Mouse (Mus musculus) myocyte (in vitro differentiated cells): ENCODE measurements around the gene Esrrg. TPM values are rescaled to one million over a fixed set of nuclear protein-coding genes. Genes with fewer than 3 reads are reported as not detected.

Experiments used
- H3K27me3 ChIP-seq: one replicate; pipeline ENCODE4 v1.6.1; 2011; ENCODE audit not compliant: control insufficient read depth, insufficient read depth, insufficient read length
- H3K36me3 ChIP-seq: one replicate; pipeline ENCODE4 v1.6.1; 2011; ENCODE audit not compliant: control insufficient read depth, insufficient read depth
- H3K4me2 ChIP-seq: one replicate; pipeline ENCODE4 v1.6.1; 2011; ENCODE audit warnings: low read depth, control low read depth
- H3K4me3 ChIP-seq: one replicate; pipeline ENCODE4 v1.5.1; 2011; ENCODE audit warnings: mild to moderate bottlenecking, control low read depth, moderate library complexity
- H3K79me2 ChIP-seq: one replicate; pipeline ENCODE4 v1.6.1; 2011; ENCODE audit not compliant: control insufficient read depth, insufficient read depth
- H3ac ChIP-seq: one replicate; pipeline ENCODE4 v1.6.1; 2011; ENCODE audit not compliant: control insufficient read depth, insufficient read length
- CEBPB ChIP-seq: IDR thresholded peaks from 2 replicates; pipeline ENCODE4 v1.6.1; 2011; ENCODE audit warnings: mild to moderate bottlenecking, moderate library complexity; ENCODE audit not compliant: poor library complexity, insufficient read depth, severe bottlenecking
- E2F4 ChIP-seq: IDR thresholded peaks from one replicate; pipeline ENCODE4 v1.6.1; 2011; ENCODE audit warnings: mild to moderate bottlenecking, control low read depth, moderate library complexity; ENCODE audit not compliant: insufficient read depth
- MAX ChIP-seq: IDR thresholded peaks from one replicate; pipeline ENCODE4 v1.6.1; 2011; ENCODE audit warnings: low read depth, mild to moderate bottlenecking, control low read depth
- MYOD1 ChIP-seq, 3 experiments: IDR thresholded peaks; one replicate each; pipeline ENCODE4 v1.6.1; 2011; ENCODE audit warnings: control low read depth in 2 of 3, low read depth in 2 of 3, mild to moderate bottlenecking in 2 of 3, moderate library complexity in 1 of 3; ENCODE audit not compliant: insufficient read length in 2 of 3, control insufficient read depth in 1 of 3
- MYOG ChIP-seq, 3 experiments: IDR thresholded peaks; one replicate each; pipeline ENCODE4 v1.6.1; 2011; ENCODE audit warnings: control low read depth in 2 of 3, low read depth in 2 of 3, mild to moderate bottlenecking in 2 of 3; ENCODE audit not compliant: insufficient read length in 2 of 3, control insufficient read depth in 1 of 3, insufficient read depth in 1 of 3
- POLR2A ChIP-seq: IDR thresholded peaks from one replicate; pipeline ENCODE4 v1.6.1; 2011; ENCODE audit warnings: low read depth, mild to moderate bottlenecking, control low read depth, moderate library complexity; ENCODE audit not compliant: insufficient read length
- POLR2AphosphoS2 ChIP-seq: IDR thresholded peaks from one replicate; pipeline ENCODE4 v1.6.1; 2011; ENCODE audit warnings: low read depth, control low read depth; ENCODE audit not compliant: insufficient read length
- REST ChIP-seq: IDR thresholded peaks from one replicate; pipeline ENCODE4 v1.6.1; 2011; ENCODE audit warnings: mild to moderate bottlenecking, control low read depth, moderate library complexity; ENCODE audit not compliant: insufficient read depth, insufficient read length
- SRF ChIP-seq: IDR thresholded peaks from one replicate; pipeline ENCODE4 v1.6.1; 2011; ENCODE audit warnings: low read depth; ENCODE audit not compliant: control insufficient read depth, insufficient read length
- TCF12 ChIP-seq: IDR thresholded peaks from one replicate; pipeline ENCODE4 v1.6.1; 2011; ENCODE audit warnings: mild to moderate bottlenecking, control low read depth; ENCODE audit not compliant: poor library complexity, insufficient read depth, severe bottlenecking
- TCF3 ChIP-seq: IDR thresholded peaks from one replicate; pipeline ENCODE4 v1.6.1; 2011; ENCODE audit warnings: low read depth, control low read depth; ENCODE audit not compliant: insufficient read length
- USF1 ChIP-seq: IDR thresholded peaks from one replicate; pipeline ENCODE4 v1.6.1; 2011; ENCODE audit warnings: low read depth, mild to moderate bottlenecking, control low read depth, moderate library complexity
- polyA plus RNA-seq: library from polyadenylated mRNA; unstranded; fragments of >200 nt; fragmentation: generic; extraction: Trizol; gene quantifications from one replicate; pipeline ENCODE4 v1.2.1, GENCODE M21; 2012; ENCODE audit warnings: missing spikeins

Gene Esrrg
- polyA plus RNA-seq, 1 experiment, result 0.20 TPM

DNA sequence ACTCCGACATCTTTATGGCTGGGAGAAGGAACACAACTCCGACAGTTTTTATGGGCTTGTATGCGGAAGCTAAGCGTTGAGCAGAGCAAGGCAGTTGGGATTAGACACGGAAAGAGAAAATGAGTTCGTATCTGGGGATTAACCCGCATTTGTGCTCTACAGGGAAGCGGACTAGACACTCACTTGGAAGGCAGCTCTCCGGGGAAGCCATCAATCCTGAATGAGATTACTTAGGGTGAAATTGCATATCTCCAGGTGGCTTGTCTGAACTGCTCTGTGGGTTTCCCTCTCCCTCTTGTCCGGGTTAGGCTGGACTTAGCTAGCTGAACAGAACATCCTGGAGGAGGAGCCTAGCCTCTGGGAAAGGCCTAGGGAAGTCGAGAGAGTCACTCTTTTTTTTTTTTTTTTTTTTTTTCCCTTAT, 4.5 kb upstream of the Esrrg start:
- H3ac ChIP-seq, result no peak overlapping the region
- TF ChIP-seq POLR2A (no peak), SRF (no peak), REST (no peak), TCF3 (no peak), USF1 (no peak), MAX (no peak), CEBPB (no peak), E2F4 (no peak), POLR2AphosphoS2 (no peak), MYOD1 (IDR thresholded peaks at IDR 0.05; ENCODE audit: control insufficient read depth in 1 of 3, insufficient read length in 2 of 3, low read depth in 2 of 3) (no peak), TCF12 (no peak), MYOG (IDR thresholded peaks at IDR 0.05; ENCODE audit: control insufficient read depth in 1 of 3, insufficient read depth in 1 of 3, insufficient read length in 2 of 3, low read depth in 2 of 3) (no peak)
- H3K4me2 ChIP-seq, result no peak overlapping the region
- no peaks in the 10 kb centered on the region for H3K79me2 ChIP-seq
- no peak overlapping the region for H3K4me3 ChIP-seq
- H3K27me3 ChIP-seq, result no peaks in the 10 kb centered on the region
- no peaks in the 10 kb centered on the region for H3K36me3 ChIP-seq

DNA sequence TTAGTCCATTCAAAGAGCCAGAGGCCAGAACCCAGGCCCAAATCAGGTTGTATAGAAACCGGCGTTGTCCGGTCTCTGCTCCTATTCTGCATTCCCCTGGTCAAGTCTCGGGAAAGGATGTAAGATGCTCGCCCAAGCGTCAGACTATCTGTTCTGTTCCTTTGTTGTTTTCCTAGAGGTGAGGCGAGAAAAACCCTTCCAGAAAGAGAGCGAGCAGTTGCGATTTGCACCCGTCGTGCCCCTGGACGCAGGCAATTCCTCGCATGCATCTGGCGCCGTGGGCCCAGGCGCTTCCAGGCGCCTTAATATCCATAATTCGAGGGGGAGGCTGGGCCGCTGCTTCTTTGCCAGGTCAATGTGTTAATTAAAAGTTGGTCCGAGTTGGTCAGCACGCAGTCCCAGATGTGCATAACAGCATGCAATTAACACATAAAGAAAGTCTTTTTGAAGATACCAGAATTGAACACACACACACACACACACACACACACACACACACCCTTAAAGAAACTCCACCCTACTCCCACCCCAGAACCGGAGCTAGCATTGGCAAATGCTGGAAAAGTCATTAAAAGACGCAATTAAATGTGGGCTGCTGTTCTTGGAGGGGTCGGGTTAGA, 3.8 kb upstream of the Esrrg start:
- Histone ChIP-seq H3ac (no peak overlapping the region), H3K4me3 (no peak overlapping the region), H3K27me3 (no peaks in the 10 kb centered on the region), H3K79me2 (no peaks in the 10 kb centered on the region), H3K4me2 (no peak overlapping the region), H3K36me3 (no peaks in the 10 kb centered on the region)
- no peak for TF ChIP-seq POLR2AphosphoS2
- TF ChIP-seq MYOD1 (IDR thresholded peaks at IDR 0.05; ENCODE audit: control insufficient read depth in 1 of 3, insufficient read length in 2 of 3, low read depth in 2 of 3), result no peak
- no peak for TF ChIP-seq TCF12
- TF ChIP-seq REST, result no peak
- no peak for TF ChIP-seq POLR2A
- TF ChIP-seq SRF, result no peak
- no peak for TF ChIP-seq MYOG (IDR thresholded peaks at IDR 0.05; ENCODE audit: control insufficient read depth in 1 of 3, insufficient read depth in 1 of 3, insufficient read length in 2 of 3, low read depth in 2 of 3)
- no peak for TF ChIP-seq CEBPB
- no peak for TF ChIP-seq E2F4
- no peak for TF ChIP-seq USF1
- TF ChIP-seq TCF3, result no peak
- no peak for TF ChIP-seq MAX

DNA sequence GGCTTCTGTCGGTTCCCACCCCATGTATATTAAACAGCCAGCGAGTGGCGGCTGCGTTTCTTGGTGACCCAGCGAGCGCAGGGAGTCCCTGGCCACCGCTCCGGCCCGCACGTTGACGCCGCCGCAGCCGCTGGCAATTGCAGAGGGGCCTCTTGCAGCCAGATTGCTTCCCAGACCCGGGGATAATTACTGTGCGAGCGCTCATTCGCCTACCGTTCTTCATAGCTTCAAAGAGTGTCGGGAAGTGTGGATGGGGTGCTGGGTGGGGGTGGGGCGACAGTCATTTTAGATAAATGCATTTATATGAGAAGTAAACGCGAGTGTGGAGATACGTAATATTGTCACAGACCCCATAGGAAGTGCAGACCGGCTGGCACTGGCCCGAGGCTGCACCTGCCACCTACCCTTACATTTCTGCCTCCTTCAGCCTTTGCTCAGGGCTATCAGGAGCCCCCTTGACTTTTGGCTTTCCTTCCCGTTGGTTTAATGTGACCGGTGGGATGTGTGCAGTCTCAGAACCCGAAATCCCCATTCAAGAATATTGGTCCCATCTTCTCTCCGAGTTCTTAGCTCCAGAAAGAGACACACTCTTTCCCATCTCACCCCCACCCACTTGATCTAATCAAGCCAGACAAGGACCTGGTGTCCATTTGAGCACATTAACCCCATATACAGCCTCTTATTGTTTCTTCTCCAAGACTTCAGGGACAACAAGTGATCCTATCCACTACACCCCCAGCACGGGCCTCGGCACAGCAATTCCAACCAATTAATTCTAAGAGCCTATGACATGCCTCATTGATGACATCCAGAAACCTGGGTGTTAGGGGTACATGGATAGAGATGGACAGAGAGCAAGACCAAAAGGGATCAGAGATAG, 3.0 kb upstream of the Esrrg start:
- Histone ChIP-seq H3K79me2 (no peaks in the 10 kb centered on the region), H3K36me3 (no peaks in the 10 kb centered on the region), H3K4me2 (no peak overlapping the region), H3K27me3 (no peaks in the 10 kb centered on the region), H3ac (no peak overlapping the region), H3K4me3 (no peak overlapping the region)
- TF ChIP-seq REST, result no peak
- no peak for TF ChIP-seq USF1
- no peak for TF ChIP-seq TCF3
- TF ChIP-seq E2F4, result no peak
- no peak for TF ChIP-seq SRF
- TF ChIP-seq TCF12, result no peak

DNA sequence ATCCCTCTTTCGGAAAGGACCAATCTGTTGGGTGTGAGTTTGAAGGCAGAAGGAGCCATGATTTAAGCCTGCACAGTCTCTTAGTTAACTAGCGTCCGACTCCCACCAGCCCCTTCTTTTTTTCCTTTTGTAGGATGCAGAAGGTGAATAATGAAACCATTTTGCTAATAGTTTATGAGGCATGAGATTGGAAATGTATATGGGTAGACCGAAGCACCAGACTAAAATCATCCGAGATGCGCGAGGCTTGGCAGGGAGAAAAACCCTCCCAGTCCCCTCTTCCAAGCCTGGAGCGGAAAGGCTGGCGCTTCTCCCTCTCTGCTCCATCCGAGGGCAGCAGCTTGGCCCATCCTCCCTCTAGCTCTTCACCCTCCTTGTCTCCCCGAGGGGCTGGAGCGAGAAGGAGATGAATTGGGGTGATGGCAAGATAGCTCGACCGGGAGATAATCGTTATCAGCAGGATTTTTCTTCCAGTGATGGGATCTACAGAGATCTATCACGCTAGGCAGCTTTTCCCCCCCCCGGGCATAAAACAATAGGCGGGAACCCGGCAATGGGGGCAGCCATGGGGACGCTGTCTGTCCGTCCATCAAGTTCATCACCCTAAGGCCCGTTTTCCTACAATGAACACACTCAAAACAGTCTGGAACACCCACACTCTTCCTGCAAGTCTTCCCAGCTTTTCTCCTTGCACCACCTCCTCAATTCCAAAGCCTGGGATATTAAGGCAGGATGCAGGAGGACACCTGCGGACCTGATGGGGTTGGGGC, 2.1 kb upstream of the Esrrg start:
- TF ChIP-seq TCF3 (no peak), REST (no peak), USF1 (no peak), TCF12 (no peak), MYOD1 (IDR thresholded peaks at IDR 0.05; ENCODE audit: control insufficient read depth in 1 of 3, insufficient read length in 2 of 3, low read depth in 2 of 3) (no peak), E2F4 (no peak), MAX (no peak), SRF (no peak), MYOG (IDR thresholded peaks at IDR 0.05; ENCODE audit: control insufficient read depth in 1 of 3, insufficient read depth in 1 of 3, insufficient read length in 2 of 3, low read depth in 2 of 3) (no peak), POLR2A (no peak), CEBPB (no peak), POLR2AphosphoS2 (no peak)
- H3K27me3 ChIP-seq, result no peaks in the 10 kb centered on the region
- H3K4me2 ChIP-seq, result no peak overlapping the region
- no peaks in the 10 kb centered on the region for H3K79me2 ChIP-seq
- H3ac ChIP-seq, result no peak overlapping the region
- H3K4me3 ChIP-seq, result no peak overlapping the region
- H3K36me3 ChIP-seq, result no peaks in the 10 kb centered on the region
